Mouse (Mus musculus) retina, embryonic 14.5 days (tissue): ENCODE measurements at regions not wholly inside any gene's neighbourhood (a gene's known extent, or its start where the extent isn't known, plus 50 kb on each side); places are given as distances from the start of the nearest gene placed in this dataset.
"Not testable (repeated sequence)": the region's sequence is repeated elsewhere in the genome, so short reads cannot be mapped to it uniquely, and the experiment has no call there.

Experiments used
- DNase-seq: peaks from one replicate; pipeline ENCODE4 v3.0.0-alpha.2; 2015; ENCODE audit warnings: low spot score

DNA sequence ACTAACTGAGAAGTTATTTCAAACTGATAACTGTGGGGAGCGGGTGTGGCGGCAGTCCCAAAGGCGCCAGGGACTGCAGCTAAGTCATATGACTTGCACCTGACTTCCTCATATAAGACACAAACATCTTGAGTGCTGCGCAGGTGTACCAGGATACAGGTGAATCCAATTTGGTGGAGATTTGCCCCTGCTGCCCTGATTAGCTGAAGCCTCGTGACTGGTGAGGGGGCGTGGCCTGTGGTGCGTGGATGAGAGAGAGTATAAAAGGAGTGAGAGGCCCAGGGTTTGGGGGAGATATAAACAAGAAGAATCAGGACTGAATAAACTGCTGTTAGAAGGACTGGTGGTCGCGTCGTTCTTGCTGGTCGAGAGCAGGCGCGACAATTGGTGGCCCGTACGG lies 731.6 kb upstream of the Pcdh10 start:
- not testable (repeated sequence) for DNase-seq

GRCm38 (mm10) chr3:44696354-44696753 lies 681.8 kb upstream of the Pcdh10 start:
- no peak for DNase-seq

DNA sequence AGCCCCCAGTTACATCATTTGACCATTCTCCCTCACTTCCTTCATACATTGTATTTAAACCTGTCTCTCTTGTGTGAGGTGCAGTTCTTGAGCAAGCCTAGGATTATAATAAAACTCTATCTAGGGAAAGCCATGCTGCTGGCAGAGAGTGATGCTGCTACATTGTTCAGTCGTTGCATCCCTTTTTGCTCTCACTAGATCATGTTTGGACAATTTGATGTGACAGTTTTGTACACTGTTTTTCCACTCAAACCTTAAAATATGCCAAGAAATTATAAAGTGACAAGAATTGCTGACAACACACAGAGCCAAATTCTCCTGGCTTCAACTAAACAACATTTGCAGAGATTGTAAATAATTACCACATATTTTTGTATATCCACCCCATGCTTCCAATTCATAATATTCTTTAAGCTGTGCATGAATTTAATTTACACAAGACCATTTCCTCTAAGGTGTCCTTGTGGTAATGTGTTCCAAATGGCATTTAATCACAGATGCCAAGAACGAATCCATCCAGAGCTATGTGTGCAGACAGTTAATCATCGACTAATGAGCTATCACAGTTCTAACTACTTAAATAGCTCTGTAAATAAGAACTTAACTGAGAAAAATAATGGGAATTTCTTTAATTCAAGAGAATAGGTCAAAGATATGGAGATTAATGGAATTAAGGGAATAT lies 681.1 kb upstream of the Pcdh10 start:
- no peak for DNase-seq

- no peak for DNase-seq
Measured at GRCm38 (mm10) chr3:44701125-44701524, 677.1 kb upstream of the Pcdh10 start.

GRCm38 (mm10) chr3:44705666-44706065 lies 672.5 kb upstream of the Pcdh10 start:
- DNase-seq: peak; percentile 3

DNA sequence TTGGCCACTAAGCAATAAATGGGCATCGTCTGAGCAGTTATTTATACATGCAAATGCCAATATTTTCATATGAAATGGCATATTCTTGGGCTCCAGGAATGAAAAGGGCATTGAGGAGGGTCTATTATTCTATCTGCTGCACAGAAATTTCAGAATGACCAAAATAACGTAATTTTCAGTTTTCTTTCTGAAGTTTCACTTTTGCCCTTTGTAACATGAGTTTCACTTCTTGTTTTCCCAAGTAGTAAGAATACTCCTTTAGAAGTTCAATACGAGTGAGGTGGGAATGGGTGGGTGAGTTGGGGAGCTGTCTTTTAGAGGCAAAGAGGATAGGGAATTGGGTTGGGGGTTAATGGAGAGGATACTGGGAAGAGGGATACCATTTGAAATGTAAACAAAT lies 662.7 kb upstream of the Pcdh10 start:
- no peak for DNase-seq
